Mouse (Mus musculus) kidney, adult 8-10 months (tissue): Measurements from ENCODE around the gene Wfdc15b.

ENCODE experiments used
- DNase-seq, 2 experiments: peaks; one replicate each; pipeline ENCODE4 v3.0.0; 2022

Gene Wfdc15b

GRCm38 (mm10) chr2:164177831-164178230 is 43.6 kb downstream of the Wfdc15b start:
- no peak for DNase-seq

- no peak for DNase-seq
Measured at GRCm38 (mm10) chr2:164175850-164176249, 45.6 kb downstream of the Wfdc15b start.

GRCm38 (mm10) chr2:164174649-164175395 is 46.6 kb downstream of the Wfdc15b start:
- DNase-seq = no peak

GRCm38 (mm10) chr2:164173394-164173793 is 48.1 kb downstream of the Wfdc15b start:
- DNase-seq = no peak

- DNase-seq = no peak
Measured at GRCm38 (mm10) chr2:164170902-164171301, 50.6 kb downstream of the Wfdc15b start, which contains the start of gene Kcns1. TSS of gene Kcns1 (minus strand) at chr2:164171113.

- no peak for DNase-seq
Measured at GRCm38 (mm10) chr2:164170326-164170725, 51.1 kb downstream of the Wfdc15b start.

- DNase-seq = no peak
Measured at GRCm38 (mm10) chr2:164168571-164168946, 52.9 kb downstream of the Wfdc15b start.

GRCm38 (mm10) chr2:164167752-164168570 is 53.5 kb downstream of the Wfdc15b start:
- no peak for DNase-seq

- DNase-seq = no peak
Measured at GRCm38 (mm10) chr2:164164941-164165340, 56.5 kb downstream of the Wfdc15b start.
